Mouse (Mus musculus): Measurements from ENCODE around the gene Ssh2.
"Not testable (repeated sequence)": the region's sequence is repeated elsewhere in the genome, so short reads cannot be mapped to it uniquely, and the experiment has no call there.

Ssh2 gene

DNA sequence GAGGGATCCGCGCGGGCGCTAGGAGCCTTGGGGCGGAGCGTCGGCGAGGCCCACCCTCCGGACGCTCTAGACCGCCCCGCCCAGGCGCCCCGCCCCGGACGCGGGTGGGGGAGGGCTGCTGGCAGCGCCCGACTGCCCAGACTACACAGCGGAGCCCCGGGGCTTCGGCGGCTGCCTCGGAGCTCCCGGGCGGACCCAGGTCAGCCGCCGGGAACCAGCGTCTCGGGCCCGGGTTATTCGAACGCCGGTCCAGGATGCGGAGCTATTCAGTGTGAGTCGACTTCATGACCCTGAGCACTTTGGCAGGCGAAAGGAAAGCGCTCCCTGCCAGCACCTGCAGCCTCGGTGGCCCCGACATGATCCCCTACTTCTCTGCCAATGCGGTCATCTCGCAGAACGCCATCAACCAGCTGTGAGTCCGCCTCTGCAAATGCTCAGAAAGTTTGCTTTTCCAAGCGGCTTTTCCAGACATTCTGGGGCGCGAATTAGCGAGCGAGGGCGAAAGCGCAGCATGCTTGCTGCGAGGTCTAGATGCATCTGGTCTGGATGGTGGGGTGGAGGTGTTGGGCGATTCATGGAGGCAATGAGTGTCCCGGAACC lies 132.2 kb downstream of the Ssh2 start:
- peak; percentile 66 for DNase-seq (ENCODE audit: low read depth, low spot score)

GRCm38 (mm10) chr11:77348985-77349384 lies 132.9 kb downstream of the Ssh2 start:
- DNase-seq (ENCODE audit: low read depth, low spot score): no peak

- no peak for DNase-seq (ENCODE audit: low read depth, low spot score)
These were observed 133.6 kb downstream of the Ssh2 start for GRCm38 (mm10) chr11:77349698-77350097.

DNA sequence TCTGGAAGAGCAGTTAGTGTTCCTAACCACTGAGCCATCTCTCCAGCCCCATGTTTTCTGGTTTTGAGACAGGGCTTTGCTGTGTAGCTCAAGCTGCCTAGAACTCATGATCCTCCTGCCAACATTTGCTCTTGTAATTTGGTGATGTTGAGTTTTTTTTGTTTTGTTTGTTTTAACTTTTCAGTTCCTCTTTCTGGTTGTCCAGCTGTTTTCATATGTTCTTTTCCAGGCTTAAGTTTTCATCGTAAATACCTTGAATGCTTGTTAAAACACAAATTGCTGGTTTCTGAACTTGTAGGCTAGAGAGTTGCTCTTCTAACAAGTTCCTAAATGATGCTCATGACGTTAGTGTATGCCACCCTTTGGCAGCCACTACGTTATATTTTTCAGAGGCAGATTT lies 139.0 kb downstream of the Ssh2 start:
- no peak for DNase-seq (ENCODE audit: low read depth, low spot score)

DNA sequence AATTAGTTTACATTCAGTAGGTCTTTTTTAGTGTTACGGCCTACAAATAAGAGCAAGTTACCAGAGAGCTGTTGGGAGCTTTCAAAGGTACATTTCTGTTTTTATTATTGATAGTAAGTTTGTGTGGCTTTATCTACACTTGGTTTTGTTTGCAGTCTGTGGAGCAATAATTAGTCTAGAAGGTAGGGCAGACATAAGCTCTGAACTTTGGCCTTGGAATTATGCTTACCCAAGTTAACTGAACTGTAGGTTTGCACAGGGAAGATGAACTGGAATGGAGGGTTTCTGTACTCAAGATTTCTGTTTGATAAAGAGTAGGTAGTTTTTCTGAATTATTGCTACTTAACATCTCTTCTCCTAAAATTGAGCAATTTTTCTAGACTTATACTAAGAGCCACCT lies 141.8 kb downstream of the Ssh2 start:
- no peak for DNase-seq (ENCODE audit: low read depth, low spot score)

DNA sequence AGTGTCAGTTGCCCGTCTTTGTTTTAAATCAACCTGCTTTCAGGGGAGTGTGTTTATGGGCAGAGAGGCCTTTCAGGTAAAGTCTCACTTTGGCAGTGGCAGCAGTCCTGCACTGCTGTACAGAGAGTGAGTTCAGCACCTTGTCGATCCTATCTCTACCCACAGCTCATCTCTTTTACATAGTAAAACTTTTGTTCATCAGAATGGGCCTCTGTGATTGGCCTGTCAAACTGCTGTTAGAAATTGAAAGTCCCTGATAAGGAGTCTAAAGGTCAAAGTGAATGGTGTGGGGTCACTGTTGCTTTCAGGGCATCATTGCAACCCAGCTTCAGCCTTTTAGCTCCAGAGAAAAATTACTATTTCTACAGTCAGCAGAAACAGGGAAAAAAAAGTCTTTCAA lies 147.4 kb downstream of the Ssh2 start:
- DNase-seq (ENCODE audit: low read depth, low spot score): no peak

- no peak for DNase-seq (ENCODE audit: low read depth, low spot score)
These were observed 148.3 kb downstream of the Ssh2 start for GRCm38 (mm10) chr11:77364376-77364775.

DNA sequence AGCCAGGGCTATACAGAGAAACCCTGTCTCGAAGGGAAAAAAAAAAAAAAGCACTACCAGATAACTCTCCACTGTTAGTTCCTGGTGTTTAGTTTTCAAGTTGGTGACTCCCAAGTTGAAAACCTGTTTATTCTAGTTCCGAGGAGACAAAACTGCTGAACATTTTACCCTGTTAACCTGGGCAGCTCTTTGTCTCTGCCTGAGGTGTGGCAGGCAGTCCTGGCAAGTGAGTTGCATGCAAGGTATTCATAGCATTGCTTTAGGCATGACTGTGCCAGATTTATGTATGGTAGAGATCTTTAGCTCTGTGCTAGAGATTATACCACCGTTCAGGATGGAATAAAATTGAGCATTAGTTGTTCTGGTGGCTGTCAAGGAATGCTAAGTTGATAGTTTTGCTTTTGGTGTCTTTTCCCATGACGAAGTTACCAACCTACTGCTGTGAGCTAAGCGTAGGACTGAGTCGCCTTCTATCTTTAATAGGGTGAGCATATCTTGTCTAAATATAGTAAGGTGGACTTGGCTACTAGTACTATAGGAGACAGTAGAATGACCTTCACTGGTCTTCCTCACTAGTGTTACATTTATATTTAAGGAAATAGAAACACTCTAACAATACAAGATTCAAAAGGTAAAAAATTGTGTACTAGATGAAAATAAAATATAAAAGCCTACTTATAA lies 149.8 kb downstream of the Ssh2 start:
- DNase-seq (ENCODE audit: low read depth, low spot score): no peak

DNA sequence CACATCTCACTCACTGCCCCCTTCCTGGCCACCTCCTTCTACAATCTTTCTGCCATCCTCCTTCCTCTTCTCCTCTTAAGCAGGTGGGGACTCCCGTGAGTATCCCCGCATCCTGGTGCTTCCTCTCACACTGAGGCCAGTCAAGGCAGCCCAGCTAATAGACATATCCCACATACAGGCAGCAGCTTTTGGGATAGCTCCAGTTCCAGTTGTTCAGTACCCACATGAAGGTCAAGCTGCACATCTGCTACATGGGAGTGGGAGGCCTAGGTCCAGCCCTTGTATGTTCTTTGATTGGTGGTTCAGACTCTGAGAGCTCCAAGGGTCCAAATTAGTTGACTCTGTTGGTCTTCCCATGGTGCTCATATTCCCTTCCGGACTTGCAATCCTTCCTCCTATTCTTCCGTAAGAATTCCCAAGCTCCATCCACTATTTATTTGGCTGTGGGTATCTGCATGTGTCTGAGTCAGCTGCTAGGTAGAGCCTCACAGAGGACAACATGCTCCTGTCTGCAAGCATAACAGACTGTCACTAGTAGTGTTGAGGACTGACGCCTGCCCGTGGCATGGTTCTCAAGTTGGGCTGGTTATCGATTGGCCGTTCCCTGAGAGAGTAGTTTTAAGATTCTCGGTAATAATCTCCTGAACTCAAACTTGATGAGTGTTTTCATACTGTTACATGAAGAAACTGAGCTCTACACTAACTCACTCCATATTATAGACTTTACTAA lies 151.6 kb downstream of the Ssh2 start:
- no peak for DNase-seq (ENCODE audit: low read depth, low spot score)

- DNase-seq (ENCODE audit: low read depth, low spot score): no peak
These were observed 153.2 kb downstream of the Ssh2 start for GRCm38 (mm10) chr11:77369188-77369840.

GRCm38 (mm10) chr11:77369841-77370191 lies 153.7 kb downstream of the Ssh2 start:
- DNase-seq (ENCODE audit: low read depth, low spot score): no peak

DNA sequence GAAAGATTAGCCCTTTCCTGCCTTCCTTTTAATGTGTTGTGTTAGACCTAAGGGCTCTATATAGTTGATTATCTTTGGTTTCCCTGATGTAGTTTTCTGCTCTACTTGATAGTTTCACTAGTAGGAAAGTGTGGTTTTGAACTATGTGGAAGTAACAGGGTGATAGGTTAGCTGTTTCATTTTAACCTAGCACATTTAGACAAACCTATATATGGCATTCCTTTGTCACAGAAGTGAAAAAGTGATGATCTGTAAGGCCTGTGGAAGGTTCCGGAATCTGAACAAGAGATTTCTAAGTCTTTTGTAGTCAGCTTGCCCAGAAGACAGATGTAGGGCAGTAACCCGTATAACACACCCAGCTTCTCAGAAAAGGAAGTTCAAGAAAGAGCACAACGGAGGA lies 155.0 kb downstream of the Ssh2 start:
- DNase-seq (ENCODE audit: low read depth, low spot score): no peak

DNA sequence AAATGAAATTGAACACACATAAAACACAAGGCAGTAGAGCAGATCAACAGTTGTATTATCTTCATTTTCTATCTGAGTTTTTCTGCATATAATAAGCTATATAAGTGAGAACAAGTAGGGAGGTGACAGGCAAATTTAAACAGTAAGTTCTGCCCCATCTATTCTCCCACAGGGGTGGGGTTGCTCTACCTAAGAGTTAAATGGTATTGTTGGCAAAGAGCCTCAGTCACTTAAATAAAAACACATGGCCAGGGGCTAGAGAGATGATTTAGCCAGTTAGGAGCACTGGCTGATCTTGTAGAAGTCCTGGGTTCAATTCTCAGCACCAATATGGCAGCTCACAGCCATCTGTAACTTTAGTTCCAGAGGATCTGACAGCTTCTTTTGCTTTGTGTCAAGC lies 155.6 kb downstream of the Ssh2 start:
- DNase-seq (ENCODE audit: low read depth, low spot score): no peak

GRCm38 (mm10) chr11:77372196-77372904 lies 156.3 kb downstream of the Ssh2 start:
- DNase-seq (ENCODE audit: low read depth, low spot score): no peak

DNA sequence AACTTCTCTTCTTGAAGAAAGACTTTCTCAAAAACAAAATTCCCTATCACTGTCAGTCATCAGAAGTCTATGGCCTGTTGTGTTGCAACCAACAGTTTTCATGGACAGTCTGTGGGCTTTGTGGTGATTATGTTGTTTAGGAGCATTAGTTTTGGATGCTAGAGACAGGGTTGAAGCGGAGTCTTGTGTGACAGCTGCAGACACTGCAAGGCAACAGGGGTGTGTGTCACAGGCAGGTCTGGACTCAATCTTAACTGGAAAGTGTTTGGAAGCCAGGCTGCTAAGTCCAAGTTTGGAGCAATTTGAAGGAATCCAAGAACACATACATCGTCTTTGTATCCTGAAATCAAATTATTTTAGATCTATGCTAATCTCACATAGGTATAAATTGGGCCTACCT lies 162.5 kb downstream of the Ssh2 start:
- DNase-seq (ENCODE audit: low read depth, low spot score): no peak

DNA sequence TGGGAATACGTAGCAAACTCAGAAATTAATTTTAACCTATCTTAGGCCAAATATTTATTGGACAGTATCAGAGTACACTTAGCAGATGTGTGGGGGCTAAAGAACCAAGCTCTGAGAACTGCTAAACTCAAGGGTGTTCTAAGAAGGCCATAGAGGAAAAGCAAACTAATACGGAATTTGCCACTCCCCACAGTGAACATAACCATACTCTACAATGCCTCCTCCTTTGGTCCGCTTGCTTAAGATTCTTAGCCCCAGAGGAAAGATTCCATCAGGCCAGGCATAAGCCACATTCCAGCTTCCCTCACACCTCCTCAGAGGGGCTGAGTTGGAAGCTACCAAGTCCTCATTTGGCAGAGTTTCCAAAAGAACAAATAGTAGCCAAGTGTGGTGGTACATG lies 165.1 kb downstream of the Ssh2 start:
- no peak for DNase-seq (ENCODE audit: low read depth, low spot score)

DNA sequence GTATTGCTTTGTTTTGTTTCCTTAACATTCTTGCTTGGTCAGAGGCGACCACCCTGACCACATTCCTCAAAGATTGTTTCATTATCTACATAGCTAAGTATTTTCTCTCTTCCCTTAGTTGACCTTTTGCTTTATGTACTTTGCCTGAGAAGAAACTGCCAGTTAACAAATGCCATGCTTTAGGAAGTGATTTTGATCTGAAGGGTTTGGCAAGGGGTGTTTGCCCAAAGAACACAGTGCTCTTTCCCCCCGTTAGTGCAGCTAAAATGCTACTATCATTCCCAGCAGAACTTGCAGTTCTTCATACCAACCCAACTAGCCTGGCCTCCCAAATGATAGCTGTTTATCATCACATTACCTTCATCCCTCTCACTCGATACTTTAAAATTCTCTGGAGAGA lies 168.1 kb downstream of the Ssh2 start:
- DNase-seq (ENCODE audit: low read depth, low spot score): no peak

GRCm38 (mm10) chr11:77385706-77386690 lies 169.9 kb downstream of the Ssh2 start:
- DNase-seq (ENCODE audit: low read depth, low spot score): no peak

GRCm38 (mm10) chr11:77388197-77388596 lies 172.1 kb downstream of the Ssh2 start:
- not testable (repeated sequence) for DNase-seq (ENCODE audit: low read depth, low spot score)

DNA sequence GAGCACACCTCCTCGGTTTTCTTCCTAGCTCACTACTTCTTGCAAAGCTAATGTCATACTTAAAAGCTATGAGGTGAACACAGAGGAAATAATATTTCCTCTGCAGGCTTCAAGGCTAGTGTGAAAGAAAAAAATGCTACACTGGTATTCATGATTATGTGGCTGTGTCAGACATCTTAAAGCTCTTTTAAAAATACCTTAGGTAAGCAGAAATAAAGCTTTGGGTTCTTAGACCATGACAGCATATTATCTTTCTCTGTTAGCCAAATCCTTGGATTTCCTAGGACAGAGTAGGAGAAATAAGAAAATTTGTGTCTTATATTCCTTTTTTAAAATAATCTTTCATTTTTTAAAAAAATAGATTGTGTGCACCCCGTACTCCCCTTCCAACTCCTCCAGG lies 179.5 kb downstream of the Ssh2 start:
- no peak for DNase-seq (ENCODE audit: low read depth, low spot score)

DNA sequence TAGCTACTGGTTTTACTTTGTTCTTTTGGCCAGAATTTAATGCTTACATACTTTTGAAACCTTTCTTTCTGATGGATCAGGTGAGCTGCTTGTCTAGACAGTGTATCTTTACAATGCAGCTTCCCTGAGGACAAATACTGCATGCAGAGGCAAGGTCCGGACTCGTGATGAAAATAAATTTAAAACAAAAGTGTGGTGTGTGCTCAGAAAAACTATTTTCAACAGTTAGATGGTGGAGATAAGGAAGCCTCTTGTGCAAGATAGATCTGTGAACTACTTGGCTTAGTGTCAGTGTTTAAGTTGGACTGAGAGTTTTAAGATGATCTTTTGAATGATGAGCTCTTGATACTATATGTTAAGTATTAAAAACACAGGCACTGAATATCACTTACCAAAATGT lies 186.4 kb downstream of the Ssh2 start:
- DNase-seq (ENCODE audit: low read depth, low spot score): no peak

Data from embryo, embryonic 11.5 days (tissue).